Mouse (Mus musculus): ENCODE results near the gene Nfatc2. TPM values are rescaled to one million over a fixed set of nuclear protein-coding genes. Genes with fewer than 3 reads are reported as not detected.

Gene Nfatc2
- polyA plus RNA-seq, 1 experiment = 61.9 TPM

DNA sequence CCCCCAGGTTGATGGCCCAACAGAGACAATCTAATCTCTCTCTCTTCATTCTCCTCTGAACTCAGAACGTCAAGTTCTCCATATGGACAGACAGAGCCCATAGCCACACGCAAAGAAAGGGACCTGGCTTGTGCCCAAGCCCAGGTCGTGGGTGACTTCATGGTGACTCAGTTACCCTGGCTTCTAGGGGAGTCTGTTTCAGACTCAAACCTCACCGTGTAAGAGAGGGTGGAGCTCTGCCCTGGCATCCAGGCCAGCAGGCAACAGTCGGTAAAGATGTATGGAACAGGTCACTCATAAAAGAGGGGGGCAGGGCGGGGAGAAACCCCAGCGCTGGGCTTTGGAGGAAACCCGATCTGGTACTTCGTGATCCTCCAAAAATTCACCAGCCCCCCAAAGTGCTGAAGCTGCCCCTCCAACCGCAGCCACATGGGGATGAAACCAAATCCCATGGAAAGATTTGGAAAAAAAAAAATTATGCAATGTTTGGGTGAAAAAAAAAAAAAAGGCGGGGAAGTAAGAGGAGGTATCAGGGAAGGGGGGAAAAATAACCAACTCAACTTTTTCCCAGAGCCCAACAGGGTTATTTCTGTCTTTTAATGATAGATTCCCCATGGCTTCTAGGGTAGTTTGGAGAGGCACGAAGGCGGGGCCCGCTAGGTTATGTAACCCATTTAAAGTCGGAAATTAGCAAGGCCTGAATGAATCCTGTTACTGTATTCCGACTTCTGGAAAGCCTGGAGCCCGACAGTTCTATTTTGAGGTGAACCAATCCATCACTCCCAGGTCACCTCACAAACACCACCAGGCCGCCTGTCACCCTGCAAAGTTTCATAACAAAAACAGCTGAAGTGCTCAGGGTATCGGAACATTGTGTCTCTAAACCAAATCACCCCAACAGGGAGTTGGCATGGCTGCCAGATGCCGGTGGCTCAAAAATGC lies 26.6 kb upstream of the Nfatc2 start:
- TF ChIP-seq POLR2A (IDR thresholded peaks at IDR 0.05; ENCODE audit: borderline replicate concordance, low read depth, low read length) (no peak), CTCF (IDR thresholded peaks at IDR 0.05; ENCODE audit: low read depth, low read length) (no peak)
- Histone ChIP-seq H3K27ac (ENCODE audit: insufficient read depth, low read depth, low read length) (no peak overlapping the region), H3K4me1 (ENCODE audit: control insufficient read depth, insufficient read depth, low read length) (peaks cover 7% of the 10 kb centered on the region), H3K4me3 (ENCODE audit: insufficient read depth, low read length) (no peak overlapping the region)

DNA sequence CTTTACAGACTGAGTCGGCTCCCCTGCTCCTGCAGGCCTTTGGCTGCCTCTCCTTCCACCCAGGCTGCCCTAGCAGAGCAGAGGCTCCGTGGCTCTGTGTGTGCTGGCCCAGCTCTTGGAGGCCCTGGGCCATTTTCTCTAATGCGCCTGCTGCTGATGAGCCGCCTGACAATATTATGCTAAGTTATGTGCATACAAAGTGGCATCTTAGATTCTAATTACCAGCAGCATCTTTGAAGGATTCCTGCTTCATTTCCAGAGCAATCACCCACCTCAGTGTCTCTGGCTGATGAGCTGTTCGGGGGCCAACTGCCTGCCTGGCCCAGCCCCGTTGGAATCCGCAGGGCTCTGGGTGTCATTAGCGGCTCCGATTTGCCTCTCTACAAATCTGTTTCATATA lies 24.9 kb upstream of the Nfatc2 start:
- no peak overlapping the region for H3K27ac ChIP-seq (ENCODE audit: insufficient read depth, low read depth, low read length)
- H3K4me1 ChIP-seq (ENCODE audit: control insufficient read depth, insufficient read depth, low read length) = peaks cover 7% of the 10 kb centered on the region
- no peak overlapping the region for H3K4me3 ChIP-seq (ENCODE audit: insufficient read depth, low read length)
- TF ChIP-seq POLR2A (IDR thresholded peaks at IDR 0.05; ENCODE audit: borderline replicate concordance, low read depth, low read length) (no peak), CTCF (IDR thresholded peaks at IDR 0.05; ENCODE audit: low read depth, low read length) (no peak)

DNA sequence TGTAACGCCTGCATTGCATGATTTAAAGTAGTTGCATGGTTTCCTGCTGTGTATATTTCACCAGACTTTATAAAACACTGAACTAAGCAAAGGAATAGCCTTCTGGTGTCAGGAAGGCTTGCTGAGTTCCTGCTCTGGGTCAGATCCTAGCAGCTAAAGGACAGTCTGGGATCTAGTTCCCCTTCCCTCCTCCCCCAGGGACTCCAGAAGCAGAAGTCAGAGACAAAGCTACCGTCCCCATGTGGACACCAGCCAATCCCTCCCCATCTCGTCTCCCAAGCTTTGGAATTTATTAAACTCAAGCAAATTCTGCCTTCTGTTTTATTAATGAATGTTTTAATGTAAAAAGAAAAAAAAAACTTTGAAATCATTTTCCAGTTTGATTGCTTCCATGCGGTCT lies 23.6 kb upstream of the Nfatc2 start:
- H3K4me1 ChIP-seq (ENCODE audit: control insufficient read depth, insufficient read depth, low read length) = peaks cover 7% of the 10 kb centered on the region
- TF ChIP-seq CTCF (IDR thresholded peaks at IDR 0.05; ENCODE audit: low read depth, low read length) = no peak
- no peak for TF ChIP-seq POLR2A (IDR thresholded peaks at IDR 0.05; ENCODE audit: borderline replicate concordance, low read depth, low read length)
- H3K4me3 ChIP-seq (ENCODE audit: insufficient read depth, low read length) = no peak overlapping the region
- H3K27ac ChIP-seq (ENCODE audit: insufficient read depth, low read depth, low read length) = peak overlapping the region; percentile 43

DNA sequence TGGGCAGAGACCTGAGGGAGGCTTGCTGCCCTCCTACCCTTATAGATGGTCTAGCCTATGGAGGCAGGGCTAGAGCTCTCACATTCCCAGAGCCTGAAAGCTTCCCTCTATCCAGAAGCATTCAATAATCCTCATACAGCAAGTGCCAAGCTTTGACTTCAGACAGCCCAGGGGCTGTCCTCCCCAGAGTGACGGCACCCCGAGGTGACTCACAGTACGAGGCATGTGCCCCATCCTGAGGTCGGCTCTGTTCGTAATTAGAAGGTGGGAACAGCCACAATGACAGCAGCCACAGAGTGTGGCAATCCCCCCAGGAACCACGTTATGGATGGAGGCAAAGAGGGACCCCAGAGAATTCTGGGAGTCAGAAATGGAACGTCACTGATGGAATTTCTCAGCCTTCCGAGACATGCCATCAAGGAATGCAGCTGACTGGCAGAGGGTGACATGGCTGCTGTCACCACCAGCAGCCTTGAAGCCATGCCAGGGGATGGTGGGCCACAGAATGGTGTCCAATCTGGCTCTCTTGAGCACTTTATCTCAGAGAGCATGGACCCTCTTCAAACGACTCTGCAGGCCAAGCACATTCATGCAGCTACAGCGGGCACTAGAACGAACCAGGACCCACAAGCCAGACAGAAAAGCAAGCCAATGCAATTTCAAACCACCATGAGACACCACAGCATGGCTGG lies 19.8 kb upstream of the Nfatc2 start:
- Histone ChIP-seq H3K4me3 (ENCODE audit: insufficient read depth, low read length) (no peak overlapping the region), H3K4me1 (ENCODE audit: control insufficient read depth, insufficient read depth, low read length) (peaks cover 7% of the 10 kb centered on the region), H3K27ac (ENCODE audit: insufficient read depth, low read depth, low read length) (no peak overlapping the region)
- no peak for TF ChIP-seq POLR2A (IDR thresholded peaks at IDR 0.05; ENCODE audit: borderline replicate concordance, low read depth, low read length)
- TF ChIP-seq CTCF (IDR thresholded peaks at IDR 0.05; ENCODE audit: low read depth, low read length) = no peak

DNA sequence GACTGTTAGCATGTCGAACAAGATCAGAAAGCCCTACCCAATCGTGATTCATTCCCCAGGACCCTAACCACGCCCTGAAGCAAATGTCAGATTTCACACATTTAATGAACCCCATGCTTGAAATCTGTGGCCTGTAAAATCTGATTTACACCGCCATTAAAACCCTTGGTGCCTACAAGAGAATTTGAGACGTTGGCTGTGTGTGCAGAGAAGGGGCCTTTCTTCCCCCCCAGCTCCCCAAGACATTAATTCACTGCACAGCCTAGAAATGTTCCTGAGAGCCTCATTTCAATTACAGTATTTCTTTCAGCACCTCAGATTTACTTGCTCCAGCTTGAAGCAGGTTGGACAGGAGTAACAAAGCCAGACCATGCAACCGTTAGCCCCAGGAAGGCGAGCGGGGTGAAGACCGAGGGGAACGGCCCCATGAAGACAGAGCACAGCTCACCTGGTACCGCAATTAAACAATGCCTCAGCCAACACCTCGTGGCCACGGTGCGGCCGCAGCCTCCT lies 16.8 kb upstream of the Nfatc2 start:
- TF ChIP-seq POLR2A (IDR thresholded peaks at IDR 0.05; ENCODE audit: borderline replicate concordance, low read depth, low read length) = no peak
- no peak for TF ChIP-seq CTCF (IDR thresholded peaks at IDR 0.05; ENCODE audit: low read depth, low read length)
- Histone ChIP-seq H3K4me3 (ENCODE audit: insufficient read depth, low read length) (no peak overlapping the region), H3K4me1 (ENCODE audit: control insufficient read depth, insufficient read depth, low read length) (no peaks in the 10 kb centered on the region), H3K27ac (ENCODE audit: insufficient read depth, low read depth, low read length) (no peak overlapping the region)

DNA sequence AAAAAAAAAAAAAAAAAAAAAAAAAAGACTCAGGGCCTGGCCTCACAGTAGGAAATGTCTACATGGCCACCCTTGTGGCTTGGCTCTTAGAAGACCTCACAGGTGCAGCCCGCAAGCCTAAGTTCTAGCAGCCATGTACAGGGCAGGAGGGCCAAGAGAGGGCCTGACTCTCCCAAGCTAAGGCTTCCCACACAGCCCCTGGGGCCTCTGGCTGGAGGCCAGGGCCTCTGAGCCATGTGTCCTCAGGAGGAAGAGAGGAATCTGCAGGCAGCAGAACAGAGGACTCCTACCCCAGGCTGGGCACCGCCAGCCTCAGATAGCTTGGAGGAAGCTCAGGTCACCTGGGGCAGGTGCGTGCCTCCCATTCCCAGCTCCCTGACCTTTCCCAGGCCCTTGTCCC lies 13.7 kb upstream of the Nfatc2 start:
- TF ChIP-seq CTCF (IDR thresholded peaks at IDR 0.05; ENCODE audit: low read depth, low read length) (no peak), POLR2A (IDR thresholded peaks at IDR 0.05; ENCODE audit: borderline replicate concordance, low read depth, low read length) (no peak)
- no peaks in the 10 kb centered on the region for H3K4me1 ChIP-seq (ENCODE audit: control insufficient read depth, insufficient read depth, low read length)

DNA sequence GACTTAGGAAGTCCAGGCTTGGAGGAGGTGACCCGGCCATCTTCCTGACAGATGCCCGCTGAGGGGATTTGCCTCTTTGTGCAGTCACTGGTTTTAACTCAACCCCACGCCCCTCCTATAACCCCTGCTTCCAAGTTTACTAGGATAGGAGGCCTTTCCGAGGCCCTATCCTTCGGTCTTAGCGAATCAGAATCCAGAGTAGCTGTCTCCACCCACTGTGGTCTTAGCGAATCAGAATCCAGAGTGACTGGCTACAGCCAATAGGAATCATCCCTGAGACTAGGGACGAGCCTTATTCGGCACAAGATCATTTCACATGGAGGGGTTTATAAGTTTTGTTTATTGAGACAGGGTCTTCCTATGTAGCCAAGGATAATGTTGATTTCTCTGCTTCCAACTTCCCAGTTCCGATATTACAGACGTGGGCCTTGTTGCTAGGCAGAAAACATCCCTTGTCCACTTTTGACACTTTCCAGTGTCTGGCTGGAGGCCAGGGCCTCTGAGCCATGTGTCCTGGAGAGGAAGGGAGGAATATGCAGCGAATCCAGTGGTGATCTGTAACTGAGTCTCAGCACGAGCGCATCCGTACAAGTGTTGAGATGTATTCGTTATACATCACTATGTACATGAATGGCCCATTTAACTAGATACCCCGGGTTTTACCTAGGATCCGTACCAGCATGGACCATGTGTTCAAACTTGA lies 12.9 kb upstream of the Nfatc2 start:
- TF ChIP-seq CTCF (IDR thresholded peaks at IDR 0.05; ENCODE audit: low read depth, low read length) (no peak), POLR2A (IDR thresholded peaks at IDR 0.05; ENCODE audit: borderline replicate concordance, low read depth, low read length) (no peak)
- Histone ChIP-seq H3K4me1 (ENCODE audit: control insufficient read depth, insufficient read depth, low read length) (no peaks in the 10 kb centered on the region), H3K27ac (ENCODE audit: insufficient read depth, low read depth, low read length) (no peak overlapping the region), H3K4me3 (ENCODE audit: insufficient read depth, low read length) (no peak overlapping the region)

More for the DNA sequence above, 13.7 kb upstream of the Nfatc2 start:
- Histone ChIP-seq H3K27ac (ENCODE audit: insufficient read depth, low read depth, low read length) (no peak overlapping the region), H3K4me3 (ENCODE audit: insufficient read depth, low read length) (no peak overlapping the region)

DNA sequence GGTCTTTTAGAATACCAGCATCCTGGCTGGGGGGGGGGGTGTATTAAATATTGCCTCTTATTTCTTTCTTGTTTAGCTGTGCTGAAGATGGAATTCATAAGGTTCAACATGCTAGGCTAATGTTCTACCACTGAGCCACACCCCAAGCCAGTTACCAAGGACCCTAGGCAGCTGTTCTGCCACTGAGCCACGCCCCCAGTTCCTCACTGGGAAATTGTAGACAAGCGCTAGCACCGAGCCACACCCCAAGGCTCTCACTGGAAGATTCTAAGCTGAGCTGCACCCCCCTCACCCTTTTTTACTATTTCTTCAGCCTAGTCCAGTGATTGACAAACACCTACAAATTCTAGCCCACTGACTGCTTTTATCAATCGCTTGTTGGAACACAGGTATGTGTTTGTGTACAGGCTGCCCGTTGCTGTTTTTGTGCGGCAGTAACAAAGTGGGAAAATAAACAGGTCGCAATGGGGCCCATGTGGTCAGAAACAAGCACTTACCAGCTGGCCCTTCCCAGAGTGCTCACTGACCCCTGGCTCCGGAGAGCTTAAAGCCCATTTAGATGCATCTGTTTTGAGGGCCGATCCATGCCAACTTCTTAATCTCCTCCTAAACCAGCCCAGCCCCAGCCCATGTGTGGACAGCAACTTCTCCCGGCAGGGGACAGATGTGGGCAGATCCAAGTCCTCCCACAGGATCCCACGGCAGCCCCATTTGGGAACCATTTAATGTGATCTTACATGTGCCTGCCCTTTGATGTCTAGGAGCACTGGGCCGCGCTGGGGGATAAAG lies 11.8 kb upstream of the Nfatc2 start:
- TF ChIP-seq POLR2A (IDR thresholded peaks at IDR 0.05; ENCODE audit: borderline replicate concordance, low read depth, low read length) = no peak
- no peak for TF ChIP-seq CTCF (IDR thresholded peaks at IDR 0.05; ENCODE audit: low read depth, low read length)
- no peak overlapping the region for H3K27ac ChIP-seq (ENCODE audit: insufficient read depth, low read depth, low read length)
- H3K4me3 ChIP-seq (ENCODE audit: insufficient read depth, low read length) = no peak overlapping the region
- peaks cover 2% of the 10 kb centered on the region; the same call in 1 of the 2 replicates for H3K4me1 ChIP-seq (ENCODE audit: control insufficient read depth, insufficient read depth, low read length)

DNA sequence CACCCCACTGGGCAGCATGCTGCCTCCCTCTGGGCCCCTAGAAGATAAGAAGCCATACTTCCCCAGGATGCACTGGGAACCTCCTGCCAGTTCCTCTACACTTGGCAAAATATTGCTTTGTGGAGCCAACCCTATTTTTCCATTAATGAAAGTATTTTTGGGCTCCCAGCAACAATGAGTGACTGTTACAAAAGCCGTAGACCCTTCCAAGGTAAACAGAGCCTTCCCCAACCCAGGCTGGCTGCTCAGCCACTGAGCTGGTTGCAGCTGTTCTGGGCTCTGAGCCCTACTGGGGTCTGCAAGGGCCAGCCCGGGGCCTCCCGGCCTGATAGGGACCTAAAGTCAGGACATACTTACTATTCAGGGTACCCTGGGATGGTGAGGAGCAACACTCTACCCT lies 9.5 kb upstream of the Nfatc2 start:
- Histone ChIP-seq H3K4me1 (ENCODE audit: control insufficient read depth, insufficient read depth, low read length) (peaks cover 2% of the 10 kb centered on the region; the same call in 1 of the 2 replicates), H3K27ac (ENCODE audit: insufficient read depth, low read depth, low read length) (no peak overlapping the region), H3K4me3 (ENCODE audit: insufficient read depth, low read length) (no peak overlapping the region)
- TF ChIP-seq POLR2A (IDR thresholded peaks at IDR 0.05; ENCODE audit: borderline replicate concordance, low read depth, low read length) = no peak
- TF ChIP-seq CTCF (IDR thresholded peaks at IDR 0.05; ENCODE audit: low read depth, low read length) = no peak
